In the genomic region with DNA sequence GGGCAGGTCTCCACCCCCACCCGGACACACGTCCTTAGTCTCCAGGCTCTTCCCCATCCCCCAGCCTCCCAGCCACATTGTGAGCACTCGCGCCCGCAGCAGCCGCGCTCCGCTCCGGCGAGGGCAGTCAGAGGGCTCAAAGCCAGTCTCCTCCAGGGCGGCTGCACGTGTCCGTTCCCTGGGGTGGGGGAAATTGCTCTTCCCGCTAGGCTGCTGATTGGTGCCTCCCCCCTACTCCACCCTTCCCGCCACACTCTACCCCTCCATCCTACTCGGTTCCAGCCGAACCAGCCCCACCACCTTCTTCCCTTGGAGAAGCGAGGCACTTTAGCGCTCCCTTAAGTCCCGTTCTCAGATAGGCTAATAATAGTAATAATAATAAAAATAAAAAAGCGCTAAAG, we compare ENCODE assay signal across 8 mouse cellular contexts. TPM values are rescaled to one million over a fixed set of nuclear protein-coding genes. Genes with fewer than 3 reads are reported as not detected.
DNase-seq lines count a peak whose midpoint lies in the region; ATAC-seq and TF ChIP-seq lines count a peak whose summit lies in the region.

No protein-coding gene starts in this region.

- H3K36me3 ChIP-seq in embryonic facial prominence, embryonic 14.5 days (ENCODE audit: control insufficient read depth, insufficient read depth, low read length): no peaks in the 10 kb centered on the region
- H3K36me3 ChIP-seq in heart, embryonic 10.5 days: no peaks in the 10 kb centered on the region
- H3K36me3 ChIP-seq in liver, embryonic 12.5 days: no peaks in the 10 kb centered on the region
- H3K36me3 ChIP-seq in testis, adult 2 months (ENCODE audit: control insufficient read depth, insufficient read depth, low read length): no peaks in the 10 kb centered on the region

- peak; percentile 26 to 36 for DNase-seq in spleen, adult 18-20 months
- no peak for DNase-seq in spleen, adult 12 weeks (ENCODE audit: low spot score)
- peak; percentile 86 for DNase-seq in embryonic facial prominence, embryonic 14.5 days (ENCODE audit: low spot score)
- DNase-seq in heart, embryonic 10.5 days (ENCODE audit: low spot score): peak; percentile 93
- DNase-seq in kidney, adult 9 months: peak; percentile 67
- DNase-seq in neural tube, embryonic 10.5 days (ENCODE audit: extremely low spot score, low spot score): peak; percentile 84

- peak; percentile 77 for ATAC-seq in embryonic facial prominence, embryonic 14.5 days (ENCODE audit: low read depth)
- ATAC-seq in liver, embryonic 12.5 days: peak; percentile 77

- no peaks in the 10 kb centered on the region for H3K9me3 ChIP-seq in embryonic facial prominence, embryonic 14.5 days (ENCODE audit: control insufficient read depth, low read length)
- no peaks in the 10 kb centered on the region for H3K9me3 ChIP-seq in heart, embryonic 10.5 days
- no peaks in the 10 kb centered on the region for H3K9me3 ChIP-seq in liver, embryonic 12.5 days (replicated peaks)

- WGBS in embryonic facial prominence, embryonic 14.5 days: under 1% methylated on average over 21 of the region's 21 CpGs
- WGBS in heart, embryonic 10.5 days: under 1% methylated on average over 21 of the region's 21 CpGs
- WGBS in liver, embryonic 12.5 days (ENCODE audit: insufficient replicate concordance): under 1% methylated on average over 21 of the region's 21 CpGs

- peak overlapping the region; percentile 65 for H3K9ac ChIP-seq in embryonic facial prominence, embryonic 14.5 days (ENCODE audit: low read depth, low read length)
- H3K9ac ChIP-seq in liver, embryonic 12.5 days: peak overlapping the region; percentile 91

- 0 out of 2 replicates have a peak, but pooled peaks cover 5% of the 10 kb centered on the region for H3K4me1 ChIP-seq in embryonic facial prominence, embryonic 14.5 days (ENCODE audit: control insufficient read depth, insufficient read depth, low read length)
- H3K4me1 ChIP-seq in heart, embryonic 10.5 days: peaks cover 4% of the 10 kb centered on the region; the same call in 1 of the 2 replicates
- H3K4me1 ChIP-seq in liver, embryonic 12.5 days: peaks cover 39% of the 10 kb centered on the region
- H3K4me1 ChIP-seq in testis, adult 2 months (ENCODE audit: control insufficient read depth, insufficient read depth, low read length): peaks cover 2% of the 10 kb centered on the region; the same call in 1 of the 2 replicates

- H3K27me3 ChIP-seq in embryonic facial prominence, embryonic 14.5 days (replicated peaks; ENCODE audit: control insufficient read depth, insufficient read depth, low read length): 0 out of 2 replicates have a peak, but pooled peaks cover 3% of the 10 kb centered on the region
- H3K27me3 ChIP-seq in heart, embryonic 10.5 days (ENCODE audit: insufficient read depth, poor library complexity, severe bottlenecking): no peaks in the 10 kb centered on the region
- H3K27me3 ChIP-seq in liver, embryonic 12.5 days (replicated peaks): no peaks in the 10 kb centered on the region
- no peaks in the 10 kb centered on the region for H3K27me3 ChIP-seq in testis, adult 2 months (ENCODE audit: control insufficient read depth, insufficient read depth, low read length)

- no peak for TF ChIP-seq CTCF in testis, adult 2 months (IDR thresholded peaks at IDR 0.05; ENCODE audit: control insufficient read depth, insufficient read depth, insufficient replicate concordance, low read depth, low read length)

- peak overlapping the region; percentile 83 for H3K4me3 ChIP-seq in embryonic facial prominence, embryonic 14.5 days (ENCODE audit: low read depth, low read length)
- H3K4me3 ChIP-seq in heart, embryonic 10.5 days: peak overlapping the region; percentile 94
- H3K4me3 ChIP-seq in liver, embryonic 12.5 days: peak overlapping the region; percentile 83
- peak overlapping the region; percentile 90 for H3K4me3 ChIP-seq in testis, adult 2 months (ENCODE audit: control insufficient read depth, low read depth, low read length)

- H3K4me2 ChIP-seq in embryonic facial prominence, embryonic 14.5 days (ENCODE audit: low read depth, low read length): peak overlapping the region; percentile 82
- H3K4me2 ChIP-seq in liver, embryonic 12.5 days: peak overlapping the region; percentile 89

- H3K27ac ChIP-seq in embryonic facial prominence, embryonic 14.5 days (replicated peaks; ENCODE audit: low read depth, low read length): peak overlapping the region; percentile 94; the same call in 1 of the 2 replicates
- H3K27ac ChIP-seq in heart, embryonic 10.5 days: peak overlapping the region; percentile 98
- H3K27ac ChIP-seq in liver, embryonic 12.5 days: peak overlapping the region; percentile 95
- H3K27ac ChIP-seq in testis, adult 2 months (ENCODE audit: control insufficient read depth, insufficient read depth, low read depth, low read length): peak overlapping the region; percentile 83

- TF ChIP-seq POLR2A in testis, adult 2 months (IDR thresholded peaks at IDR 0.05; ENCODE audit: control insufficient read depth, low read depth, low read length): no peak

RNA-seq across cellular contexts. Expression of gene Cecr2, which starts 0.8 kb away (rescaled TPM):
- 3.1 and 3.7 TPM in 2 replicates for polyA plus RNA-seq in embryonic facial prominence, embryonic 14.5 days (2014; fragmentation: Nextera tagmentation; extraction: Ambion mirVana)
- polyA plus RNA-seq in heart, embryonic 10.5 days (2016; fragmentation: Nextera tagmentation; extraction: Ambion mirVana): 3.8 and 5.2 TPM in 2 replicates
- polyA plus RNA-seq in liver, embryonic 12.5 days (2016; fragmentation: Nextera tagmentation; extraction: Ambion mirVana): 8.8 and 10.4 TPM in 2 replicates
- 16.7 and 16.8 TPM in 2 replicates for polyA plus RNA-seq in testis, adult 2 months (2012; rRNA removed)
